Mouse (Mus musculus) testis, adult 10 weeks (tissue): Measurements from ENCODE around the gene Smim17. TPM values are rescaled to one million over a fixed set of nuclear protein-coding genes. Genes with fewer than 3 reads are reported as not detected.

Source experiments
- polyA plus RNA-seq: library from polyadenylated mRNA; stranded (reverse); fragments of 350-450 nt; fragmentation: Illumina TruSeq; extraction: RNeasy Lipid Tissue Mini Kit (QIAGEN cat#74804); gene quantifications from one replicate; pipeline ENCODE4 v1.2.3, GENCODE M21; 2014; ENCODE audit warnings: low read depth, low replicate concordance

Gene Smim17
- polyA plus RNA-seq: 2.9 TPM

GRCm38 (mm10) chr7:6397996-6398975 lies at the start of gene Smim17:
Gene Smim17 (plus strand): TSS chr7:6398715.

GRCm38 (mm10) chr7:6363047-6363488 lies 35.4 kb upstream of the Smim17 start, which contains the start of gene Zfp78:
Gene Zfp78 (plus strand): TSS chr7:6363280.

GRCm38 (mm10) chr7:6383044-6383455 lies 15.5 kb upstream of the Smim17 start, which contains the start of gene Zfp28:
Gene Zfp28 (plus strand): TSS chr7:6383295.

GRCm38 (mm10) chr7:6410043-6410442 lies 11.5 kb downstream of the Smim17 start, which contains the start of gene Gm20715:
Gene Gm20715 (plus strand): TSS chr7:6410277.

GRCm38 (mm10) chr7:6438388-6438787 lies 39.9 kb downstream of the Smim17 start, which contains the start of gene Olfr1344:
Gene Olfr1344 (plus strand): TSS chr7:6438688.

GRCm38 (mm10) chr7:6455868-6456267 lies 57.4 kb downstream of the Smim17 start, which contains the start of gene Olfr1336:
Gene Olfr1336 (plus strand): TSS chr7:6456168.

GRCm38 (mm10) chr7:6466951-6467350 lies 68.4 kb downstream of the Smim17 start, which contains the start of gene Olfr1346:
Gene Olfr1346 (plus strand): TSS chr7:6467101.

Other genes starting within 250 kb of the Smim17 start
- 6.3 TPM for gene Zfp787, start 242.7 kb upstream of the Smim17 start, polyA plus RNA-seq
- 4.7 TPM for gene Zfp444, start 226.5 kb upstream of the Smim17 start, polyA plus RNA-seq
- 0.39 TPM for gene Galp, start 201.6 kb upstream of the Smim17 start, polyA plus RNA-seq
- gene Zscan5b, start 176.4 kb upstream of the Smim17 start, polyA plus RNA-seq: 0.80 TPM
- not detected for gene Epp13, start 146.0 kb upstream of the Smim17 start, polyA plus RNA-seq
- 19.8 TPM for gene Zfp667, start 112.1 kb upstream of the Smim17 start, polyA plus RNA-seq
- gene Zfp583, start 67.4 kb upstream of the Smim17 start, polyA plus RNA-seq: 7.7 TPM
- gene Gm3854, start 55.0 kb upstream of the Smim17 start, polyA plus RNA-seq: 3.0 TPM
- gene Zfp78, start 35.4 kb upstream of the Smim17 start, polyA plus RNA-seq: 18.0 TPM
- 9.9 TPM for gene Zfp28, start 15.4 kb upstream of the Smim17 start, polyA plus RNA-seq
- gene Gm20715, start 11.6 kb downstream of the Smim17 start, polyA plus RNA-seq: 3.3 TPM
- gene Olfr1344, start 40.0 kb downstream of the Smim17 start, polyA plus RNA-seq: not detected
- gene Olfr1336, start 57.5 kb downstream of the Smim17 start, polyA plus RNA-seq: 0.17 TPM
- gene Olfr1346, start 68.4 kb downstream of the Smim17 start, polyA plus RNA-seq: 0.07 TPM
- gene Olfr5, start 88.2 kb downstream of the Smim17 start, polyA plus RNA-seq: not detected
- gene Olfr1347, start 101.0 kb downstream of the Smim17 start, polyA plus RNA-seq: not detected
- gene Olfr1348, start 110.0 kb downstream of the Smim17 start, polyA plus RNA-seq: not detected
- gene Olfr1349, start 124.2 kb downstream of the Smim17 start, polyA plus RNA-seq: 0.29 TPM
- not detected for gene Olfr1350, start 166.1 kb downstream of the Smim17 start, polyA plus RNA-seq